Mouse (Mus musculus) megakaryocyte, embryonic 14.5 days (primary cell): ENCODE results near the gene Zfp423.

ENCODE experiments used
- FLI1 ChIP-seq: IDR thresholded peaks from 2 replicates; pipeline ENCODE4 v1.6.1; 2012; ENCODE audit warnings: low read length, inconsistent platforms, mixed read lengths
- GATA1 ChIP-seq: IDR thresholded peaks from 3 replicates; pipeline ENCODE4 v1.6.1; 2012; ENCODE audit warnings: mixed read lengths, low read length, inconsistent platforms, borderline replicate concordance

GRCm38 (mm10) chr8:87864236-87864635 lies 95.2 kb downstream of the Zfp423 start:
- no peak for TF ChIP-seq GATA1
- TF ChIP-seq FLI1: no peak
